In the genomic region with DNA sequence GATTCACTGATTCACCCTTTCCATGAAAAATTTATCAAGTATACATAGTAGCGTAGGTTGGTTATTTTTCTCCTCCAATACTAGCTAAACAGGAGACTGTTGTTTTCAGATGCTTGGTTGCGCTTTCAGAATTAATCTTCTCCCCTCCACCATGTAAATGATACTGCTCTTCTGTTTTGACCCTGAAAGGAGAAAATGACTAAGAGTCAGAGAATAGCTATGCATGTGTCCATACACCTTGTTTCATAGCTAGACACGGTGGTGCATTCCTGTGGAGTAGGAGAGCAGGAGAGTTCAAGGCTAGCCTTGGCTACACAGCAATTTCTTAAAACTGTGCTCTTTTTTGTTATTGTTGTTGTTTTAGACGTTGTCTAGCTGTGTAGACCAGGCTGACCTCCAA, we compare ENCODE assay signal across 1 mouse cellular context.
TF ChIP-seq lines count a peak whose summit lies in the region.

No protein-coding gene starts in this region.

TF ChIP-seq in CH12.LX, 34 proteins besides CTCF, POLR2A, EP300 and RAD21 (continued from another document):
- peak; percentile 52 for TF ChIP-seq HCFC1 (IDR thresholded peaks at IDR 0.05; ENCODE audit: low read depth, low read length)
- no peak for TF ChIP-seq ELF1 (IDR thresholded peaks at IDR 0.05; ENCODE audit: low read depth, low read length)
